Mouse (Mus musculus): ENCODE results near the gene Irak1bp1. TPM values are rescaled to one million over a fixed set of nuclear protein-coding genes. Genes with fewer than 3 reads are reported as not detected.

The Irak1bp1 gene
- 10 to 100 TPM; 21.3 to 24.9 TPM for total RNA-seq (2021)
- long read RNA-seq, experiment 1, transcript Irak1bp1-201 (3 exons, 1,159 nt): minor isoform, 5 of 41 reads
- long read RNA-seq, experiment 1, transcript Irak1bp1-202 (4 exons, 2,158 nt): major isoform, 36 of 41 reads
- long read RNA-seq, experiment 1, partial matches to known transcripts: 0 of 41 reads
- long read RNA-seq, experiment 1, other reads (novel, unspliced or antisense): 0 of 41 reads
- long read RNA-seq, experiment 2, transcript Irak1bp1-202 (4 exons, 2,158 nt): major isoform, 32 of 32 reads
- long read RNA-seq, experiment 2, partial matches to known transcripts: 0 of 32 reads
- long read RNA-seq, experiment 2, other reads (novel, unspliced or antisense): 0 of 32 reads

DNA sequence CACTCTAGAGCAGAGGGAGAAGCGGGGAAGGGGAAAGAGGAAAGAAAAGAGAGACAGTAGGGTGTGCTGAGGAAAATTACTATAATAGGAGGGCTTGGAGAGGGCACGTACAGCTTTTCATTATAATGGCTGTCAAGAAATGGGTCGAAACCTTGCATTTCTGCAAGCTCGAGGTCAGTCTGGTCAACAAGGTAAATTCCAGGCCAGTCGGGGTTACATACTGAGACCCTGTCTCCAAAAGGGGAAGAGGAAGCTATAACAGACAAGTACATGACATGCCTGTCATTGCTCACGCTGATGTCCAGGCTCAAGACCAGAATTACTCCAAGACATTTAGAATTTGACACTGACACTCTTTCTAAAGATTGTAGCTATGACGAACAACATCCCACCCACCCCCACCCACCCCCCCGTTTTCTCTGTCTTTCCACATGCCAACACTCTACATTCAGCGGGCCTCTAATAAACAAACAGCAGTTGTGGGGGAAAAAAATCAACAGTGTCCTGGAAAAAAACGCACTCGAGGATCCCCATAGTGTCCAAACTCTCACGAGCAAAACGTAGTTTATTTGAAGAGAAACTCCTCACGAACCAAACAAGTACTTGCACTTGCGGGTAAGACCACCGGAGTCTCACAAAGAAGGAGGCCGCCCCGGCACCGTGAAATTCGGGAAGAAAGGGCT, at the start of gene Irak1bp1:
TSS of gene Irak1bp1 (plus strand) at position 534 of the 683 bp plus-strand sequence.
- DNase-seq (ENCODE audit: low spot score in 2 of 2): peak in 1 of 2 experiments; percentile 14
- intact Hi-C loops (cut with DNase I): no loop called here

DNA sequence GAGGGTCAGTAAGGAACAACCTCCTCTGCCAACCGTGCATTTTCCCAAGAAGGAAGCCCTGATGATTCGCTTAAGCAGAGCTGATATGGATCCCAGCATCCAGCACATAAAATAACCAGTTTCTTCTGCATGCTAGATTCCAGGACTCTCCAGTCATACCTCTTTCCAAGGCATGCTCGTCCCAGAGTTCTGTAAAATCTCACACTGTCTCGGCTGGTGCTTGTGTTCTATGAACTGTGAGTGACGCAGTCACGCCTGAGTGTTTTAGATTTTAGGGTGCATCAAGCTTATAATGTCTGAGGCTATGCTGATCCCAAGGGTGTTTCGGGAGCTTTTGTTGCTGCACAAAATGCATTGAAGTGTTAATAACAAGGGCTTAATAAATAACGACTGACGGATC, 41.0 kb upstream of the Irak1bp1 start:
- DNase-seq (ENCODE audit: low spot score in 2 of 2): no peak
- intact Hi-C loops (cut with DNase I): no loop called here

DNA sequence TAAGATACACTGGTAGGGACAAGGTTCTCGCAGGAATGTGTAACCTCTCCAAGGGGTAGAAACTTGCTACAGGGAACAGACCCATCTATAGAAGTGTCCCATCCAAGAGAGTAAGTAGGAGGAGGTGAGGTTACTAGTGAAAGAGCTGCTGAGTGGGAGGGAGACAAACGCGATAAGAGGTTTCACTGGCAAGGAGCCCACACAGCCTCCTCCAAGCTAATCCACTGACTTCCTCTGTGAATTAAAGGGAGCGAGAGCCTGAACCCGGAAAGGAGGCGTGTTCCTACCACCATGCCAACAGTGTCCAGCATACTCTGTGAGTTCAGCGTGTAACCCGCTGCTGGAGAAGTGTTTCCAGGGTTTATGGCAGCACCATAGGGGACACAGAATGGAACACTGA, 29.0 kb upstream of the Irak1bp1 start:
- intact Hi-C loops (cut with DNase I): no loop called here
- no peak for DNase-seq (ENCODE audit: low spot score in 2 of 2)

DNA sequence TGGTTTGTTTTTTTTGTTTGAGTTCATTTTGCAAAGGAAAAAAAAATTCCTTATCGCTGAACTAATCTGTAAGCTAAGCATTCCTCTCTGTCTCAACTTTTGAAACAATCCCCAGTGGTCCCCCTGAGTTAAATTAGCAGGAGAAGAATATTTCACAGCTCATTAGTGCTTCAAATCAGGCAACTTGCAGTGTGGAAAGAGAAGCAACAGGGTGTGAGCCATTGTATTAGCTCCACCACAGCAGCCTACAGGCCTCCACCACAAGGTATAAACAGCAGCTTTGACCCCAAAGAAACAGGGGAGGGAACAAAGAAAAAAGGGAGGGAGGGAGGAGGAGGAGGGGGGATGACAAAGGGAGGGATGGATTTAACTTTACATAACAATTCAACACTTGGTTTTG, 22.2 kb upstream of the Irak1bp1 start:
- intact Hi-C loops (cut with DNase I): no loop called here
- DNase-seq (ENCODE audit: low spot score in 2 of 2): no peak

DNA sequence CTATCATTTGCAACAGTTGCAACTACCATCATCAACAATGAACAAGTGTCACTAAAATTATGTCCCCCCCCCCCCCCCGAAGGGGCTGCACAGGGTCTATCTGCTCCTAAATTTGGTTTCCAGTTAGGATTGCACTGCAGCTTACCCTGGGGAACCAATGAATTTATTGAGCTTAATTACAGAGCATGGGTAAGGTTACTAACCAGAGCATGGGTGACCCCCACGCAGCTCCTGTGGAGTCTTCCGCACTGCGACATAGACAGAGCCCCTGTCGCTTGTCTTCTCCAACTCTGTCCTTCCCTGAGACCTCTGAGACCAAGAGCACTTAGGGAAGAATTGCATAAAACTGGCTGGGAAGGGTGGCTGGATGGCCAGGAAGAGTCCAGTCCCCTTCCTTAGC, 21.7 kb upstream of the Irak1bp1 start:
- no peak for DNase-seq (ENCODE audit: low spot score in 2 of 2)
- intact Hi-C loops (cut with DNase I): no loop called here

DNA sequence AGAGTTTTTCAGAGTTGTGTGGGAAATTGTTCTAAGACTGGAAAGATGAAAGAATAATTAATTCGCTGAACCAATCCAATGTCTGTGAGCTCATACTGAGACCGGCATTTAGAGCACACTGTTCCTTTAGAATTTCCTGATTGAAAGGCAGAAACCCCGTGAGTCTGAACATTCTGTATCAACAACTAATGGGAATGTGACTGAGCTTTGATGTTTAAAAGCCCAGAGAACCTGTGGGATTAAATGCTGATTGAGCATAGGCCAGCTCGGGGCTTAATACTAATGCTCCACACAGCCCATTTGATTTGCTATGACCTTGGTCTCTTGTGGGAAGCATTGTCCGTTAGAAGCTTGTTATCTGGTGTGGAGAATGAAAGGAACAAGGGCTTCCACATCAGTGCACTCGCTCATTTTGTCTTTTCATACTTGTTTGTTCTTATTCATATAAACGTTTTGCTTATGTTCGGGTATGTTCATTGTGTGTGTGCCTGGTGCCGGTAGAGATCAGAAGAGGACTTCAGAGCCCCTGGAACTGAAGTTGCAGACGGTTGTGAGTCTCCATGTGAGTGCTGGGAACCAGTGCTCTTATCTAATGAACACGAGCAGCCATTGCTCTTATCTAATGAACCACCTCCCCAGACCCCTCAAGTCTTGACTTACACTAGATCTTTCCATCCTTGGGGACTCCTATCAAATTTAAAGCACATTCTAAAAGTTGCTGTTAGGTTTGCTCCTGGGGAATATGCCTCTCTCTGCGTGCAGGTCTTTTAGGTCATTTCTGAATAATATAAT, 17.0 kb upstream of the Irak1bp1 start:
- intact Hi-C loops (cut with DNase I): loop anchor here (10.0 kb wide), 1 partner anchor 1178 kb away; the partner anchor contains the start of gene Htr1b
- no peak for DNase-seq (ENCODE audit: low spot score in 2 of 2)

DNA sequence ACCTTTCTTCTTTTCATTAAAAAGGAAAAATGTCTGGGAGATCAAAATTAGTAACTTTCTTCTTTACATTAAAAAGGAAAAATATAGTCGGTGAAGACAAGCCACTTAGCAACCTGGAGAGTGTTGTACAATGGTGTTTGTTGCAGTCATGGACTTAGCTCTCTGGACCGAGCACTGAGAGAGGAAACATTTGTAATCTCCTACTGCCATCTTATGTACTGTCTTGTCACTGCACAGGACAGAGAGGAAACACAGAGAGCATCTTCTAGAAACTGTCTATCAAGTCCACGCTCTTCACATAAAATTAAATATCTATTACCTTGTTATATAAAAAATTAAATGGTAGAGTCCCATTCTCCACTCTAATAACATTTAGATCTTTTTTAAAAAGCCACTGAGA, 14.8 kb upstream of the Irak1bp1 start:
- peak; percentile 18 to 24 for DNase-seq (ENCODE audit: low spot score in 2 of 2)
- intact Hi-C loops (cut with DNase I): loop anchor here (10.0 kb wide), 1 partner anchor 1180 kb away; the partner anchor contains the start of gene Htr1b

DNA sequence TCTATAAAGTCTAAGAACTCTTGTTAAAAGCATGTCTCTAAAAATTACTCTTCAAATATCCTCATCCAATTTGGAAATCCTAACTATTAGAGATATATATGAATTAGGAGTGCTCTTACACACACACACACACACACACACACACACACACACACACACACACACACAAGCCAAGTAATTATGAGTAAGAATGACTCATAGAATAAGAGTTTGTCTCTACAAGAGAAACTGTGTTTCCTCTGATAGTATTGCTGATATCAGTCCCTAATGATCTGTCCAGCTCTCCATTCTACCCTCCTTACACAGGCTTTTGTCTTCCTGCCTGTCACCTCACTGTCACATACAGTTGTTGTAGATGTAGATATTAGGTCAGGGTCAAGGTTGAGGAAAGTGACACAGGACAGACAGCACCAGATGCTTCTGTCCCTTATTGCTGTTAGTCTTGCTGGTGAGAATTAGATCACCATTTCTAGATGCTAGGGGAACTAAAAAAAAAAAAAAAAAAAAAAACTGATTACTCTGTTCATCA, 14.0 kb upstream of the Irak1bp1 start:
- intact Hi-C loops (cut with DNase I): loop anchor here (10.0 kb wide), 1 partner anchor 1181 kb away; the partner anchor contains the start of gene Htr1b
- DNase-seq (ENCODE audit: low spot score in 2 of 2): no peak

DNA sequence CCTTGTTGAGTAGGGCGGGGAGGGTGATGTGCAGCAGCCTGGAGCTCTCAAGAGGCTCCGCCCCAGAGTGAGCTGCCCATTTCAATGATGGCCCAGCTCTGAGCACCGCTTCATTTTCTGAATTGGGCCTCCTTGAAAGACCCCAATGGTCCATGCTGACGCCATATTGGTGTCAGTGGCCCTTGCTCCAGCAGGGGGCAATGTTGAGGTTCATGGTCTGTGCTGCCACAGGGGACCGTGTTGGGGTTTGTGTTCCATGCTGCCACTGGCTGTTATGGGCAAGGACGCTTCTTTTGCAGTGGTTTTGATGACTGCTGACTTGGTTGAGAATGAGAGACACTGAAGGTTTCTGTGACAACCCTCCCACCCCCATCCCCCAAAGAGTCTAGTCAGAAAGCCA, 2.9 kb upstream of the Irak1bp1 start:
- DNase-seq (ENCODE audit: low spot score in 2 of 2): no peak
- intact Hi-C loops (cut with DNase I): no loop called here

DNA sequence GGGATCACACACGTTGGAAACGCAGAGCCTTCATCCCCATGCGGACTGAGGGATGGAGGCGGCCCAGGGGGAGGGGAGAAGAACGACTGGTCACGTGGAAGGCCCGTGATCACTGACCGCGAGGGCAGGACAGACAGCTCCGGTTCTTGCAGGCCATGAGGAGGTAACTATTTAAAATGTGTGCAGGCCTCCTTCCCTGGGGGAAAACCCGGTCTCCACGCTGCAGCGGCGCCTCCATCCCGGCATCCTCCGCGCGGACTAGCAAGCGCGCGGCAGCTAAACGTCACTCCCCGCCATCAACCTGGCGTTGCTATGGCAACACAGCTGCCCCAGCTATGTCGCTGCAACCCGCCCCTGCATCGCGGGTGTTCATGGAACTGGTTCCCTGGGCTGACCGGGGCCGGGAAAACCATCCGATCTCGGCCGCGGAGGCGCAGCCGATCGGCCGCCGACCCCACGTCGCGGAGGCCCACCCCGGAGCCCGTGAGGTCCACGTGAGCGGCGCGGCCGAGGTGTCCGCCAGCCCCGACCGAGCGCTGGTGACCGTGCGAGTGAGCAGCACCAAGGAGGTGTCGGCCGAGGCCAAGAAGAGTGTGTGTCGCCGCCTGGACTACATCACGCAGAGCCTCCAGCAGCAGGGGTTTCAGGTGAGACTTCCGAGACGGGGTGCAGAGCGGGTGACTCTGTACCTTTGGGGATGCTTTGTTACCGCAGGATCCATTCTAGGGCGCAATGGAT, 522 bp downstream of the Irak1bp1 start:
- intact Hi-C loops (cut with DNase I): no loop called here
- peak; percentile 93 for DNase-seq (ENCODE audit: low spot score in 2 of 2)

DNA sequence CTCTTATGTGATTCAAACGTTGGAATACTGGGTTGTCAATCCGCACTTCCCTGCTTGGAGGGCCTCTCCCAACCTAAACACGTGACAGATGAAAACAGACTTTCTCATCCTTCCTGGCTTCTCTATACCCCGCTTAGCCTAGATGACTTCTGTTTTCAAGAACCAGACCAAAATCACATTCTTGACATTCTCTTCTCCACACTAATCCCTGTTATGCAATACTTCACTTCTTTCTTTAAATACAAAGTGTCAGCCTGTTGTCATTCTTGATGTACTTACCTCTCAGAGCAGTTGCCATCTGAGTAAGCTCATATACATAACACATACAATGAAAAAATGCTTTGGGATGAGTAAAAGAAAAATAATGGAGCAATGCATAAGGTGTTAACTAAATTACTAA, 2.6 kb downstream of the Irak1bp1 start:
- intact Hi-C loops (cut with DNase I): no loop called here
- DNase-seq (ENCODE audit: low spot score in 2 of 2): no peak

DNA sequence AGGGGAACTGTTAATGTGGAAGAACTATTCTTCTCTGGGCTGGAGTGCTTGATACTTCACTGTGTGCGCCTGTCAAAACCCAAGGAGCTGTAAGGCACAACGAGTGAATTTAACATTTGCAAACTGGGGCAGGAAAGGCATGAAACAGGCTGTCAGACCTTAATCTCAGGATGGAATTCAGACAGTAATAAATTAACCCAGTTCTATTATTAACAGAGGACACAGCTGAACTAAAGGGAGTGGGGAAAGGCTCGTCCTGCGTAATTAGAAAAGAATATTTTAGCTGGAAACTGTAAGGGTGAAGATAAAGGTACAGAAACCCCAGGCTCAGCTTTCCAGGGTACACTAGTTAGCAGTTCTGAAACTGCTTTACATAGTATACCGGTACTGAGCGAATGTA, 6.6 kb downstream of the Irak1bp1 start:
- intact Hi-C loops (cut with DNase I): no loop called here
- DNase-seq (ENCODE audit: low spot score in 2 of 2): no peak

DNA sequence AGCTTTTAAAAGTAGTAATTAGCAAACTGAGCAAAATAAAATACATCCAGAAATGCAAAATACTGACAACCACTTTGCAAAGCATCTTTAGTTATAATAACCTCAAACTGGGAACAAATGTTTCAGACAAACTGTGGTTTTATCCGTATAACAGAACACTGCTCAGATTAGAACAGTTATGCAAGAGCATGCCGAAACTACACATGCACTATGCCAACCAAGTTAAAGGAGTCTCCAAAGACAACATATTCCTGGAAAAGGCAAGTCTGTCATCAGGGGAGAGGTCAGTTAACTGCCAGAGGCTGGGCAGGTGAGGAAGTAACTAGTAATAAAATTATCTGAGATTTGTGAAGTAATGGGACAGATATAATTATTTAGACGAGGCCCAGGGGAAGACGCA, 13.3 kb downstream of the Irak1bp1 start:
- intact Hi-C loops (cut with DNase I): no loop called here

DNA sequence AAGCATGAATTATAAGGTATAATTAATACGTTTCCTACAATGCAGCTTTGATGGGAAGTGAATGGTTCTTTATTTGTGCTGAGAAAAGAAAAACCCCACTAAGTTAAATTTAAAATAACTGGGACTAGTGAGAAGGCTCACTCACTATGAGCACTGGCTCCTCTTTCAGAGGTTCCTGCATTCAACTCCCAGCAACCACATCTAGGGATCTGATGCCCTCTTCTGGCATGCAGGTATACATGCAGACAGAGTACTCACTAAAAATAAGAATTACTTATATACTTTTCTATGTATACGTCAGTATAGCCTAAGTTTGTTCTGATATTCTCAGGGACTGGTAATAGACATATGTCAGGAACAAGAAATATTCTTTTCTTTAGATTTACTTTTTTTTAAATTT, 24.7 kb downstream of the Irak1bp1 start:
- intact Hi-C loops (cut with DNase I): no loop called here
- peak; percentile 24 to 37 for DNase-seq (ENCODE audit: low spot score in 2 of 2)

More for the DNA sequence above, 13.3 kb downstream of the Irak1bp1 start:
- DNase-seq (ENCODE audit: low spot score in 2 of 2): no peak

DNA sequence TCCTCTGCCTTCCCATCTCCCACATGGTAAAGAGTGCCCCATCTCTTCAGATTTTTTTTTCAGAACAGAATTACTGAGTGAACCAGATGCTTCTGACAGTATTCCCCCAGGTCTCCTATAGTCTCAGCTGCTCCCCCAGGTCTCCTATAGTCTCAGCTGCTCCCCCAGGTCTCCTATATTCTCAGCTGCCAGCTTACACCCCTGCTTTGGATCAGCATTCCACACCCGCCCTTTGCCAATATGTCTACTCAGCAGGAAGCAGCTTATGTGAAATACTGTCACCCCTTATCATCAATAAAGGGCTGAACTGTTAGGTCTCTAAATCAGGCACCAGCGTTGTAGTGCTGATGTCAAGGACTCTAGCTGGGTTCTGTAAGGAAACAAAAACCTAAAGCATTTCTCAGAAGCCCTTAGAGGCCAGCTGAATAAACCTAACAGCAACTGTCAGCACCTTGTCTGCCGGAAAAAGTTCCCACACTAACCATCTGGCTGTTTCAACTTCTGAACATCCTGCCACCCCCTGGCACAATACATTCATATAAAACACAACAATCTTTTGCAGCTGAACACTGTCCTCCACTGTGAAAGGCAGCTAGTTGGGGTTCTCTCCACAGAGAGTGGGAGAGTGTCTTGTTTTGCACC, 25.8 kb downstream of the Irak1bp1 start:
- intact Hi-C loops (cut with DNase I): no loop called here
- peak in 1 of 2 experiments; percentile 63 for DNase-seq (ENCODE audit: low spot score in 2 of 2)

DNA sequence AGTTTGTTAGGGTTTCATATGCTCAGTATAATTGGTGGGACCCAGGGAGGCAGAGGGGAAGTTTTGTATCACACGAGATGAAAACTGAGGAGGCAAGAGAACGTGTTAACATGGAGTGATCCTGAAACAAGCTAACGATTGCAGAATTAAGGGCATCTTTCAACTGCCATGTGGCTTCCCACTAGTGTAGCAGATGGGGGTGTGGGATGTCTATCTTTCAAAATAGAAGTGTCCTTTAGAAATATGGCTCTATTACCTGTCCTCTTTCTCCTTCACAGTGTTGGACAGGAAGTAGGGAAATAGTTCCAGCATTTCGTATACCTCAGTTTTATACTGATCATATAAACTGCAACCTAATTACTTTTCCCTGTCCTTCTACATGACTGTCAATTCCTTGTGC, 26.9 kb downstream of the Irak1bp1 start:
- DNase-seq (ENCODE audit: low spot score in 2 of 2): peak in 1 of 2 experiments; percentile 19
- intact Hi-C loops (cut with DNase I): no loop called here

DNA sequence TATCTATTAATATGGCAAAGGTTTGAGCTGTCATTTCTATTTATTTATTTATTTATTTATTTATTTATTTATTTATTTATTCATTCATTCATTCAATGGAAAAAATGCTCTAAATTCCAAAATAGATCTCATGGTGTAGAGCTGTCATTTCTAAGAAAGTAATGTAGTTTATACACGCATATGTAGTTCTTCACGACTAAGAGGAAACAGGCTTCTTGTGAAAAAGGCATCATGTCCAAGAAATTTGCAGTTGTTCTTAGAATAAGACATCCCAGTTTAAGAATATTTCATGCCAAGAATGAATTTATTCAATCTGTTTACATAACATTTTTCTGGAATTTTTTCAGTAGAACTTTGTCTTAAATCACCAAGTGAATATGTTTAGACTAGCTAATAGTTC, 31.5 kb downstream of the Irak1bp1 start:
- intact Hi-C loops (cut with DNase I): no loop called here
- DNase-seq (ENCODE audit: low spot score in 2 of 2): no peak

DNA sequence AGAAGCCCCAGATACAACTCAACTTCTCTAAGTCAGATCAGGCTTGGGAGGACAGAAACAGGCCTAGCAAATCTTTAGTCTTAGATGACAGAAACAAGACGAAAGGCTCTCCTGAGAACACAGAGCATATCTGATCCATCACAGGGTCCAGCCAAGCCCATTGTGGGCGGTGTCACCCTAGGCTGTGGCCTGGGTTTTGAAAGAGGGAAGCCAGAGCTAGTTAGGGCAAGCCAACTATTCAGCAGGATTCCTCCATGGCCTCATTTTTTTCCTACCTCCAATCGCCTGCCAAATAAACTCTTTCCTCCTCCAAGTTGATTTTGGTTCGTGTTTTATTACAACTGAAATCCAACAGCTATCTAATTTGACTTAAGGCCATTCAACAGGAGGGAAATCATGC, 32.0 kb downstream of the Irak1bp1 start:
- intact Hi-C loops (cut with DNase I): no loop called here
- no peak for DNase-seq (ENCODE audit: low spot score in 2 of 2)

Data from left cerebral cortex, postnatal 14 days (tissue).